Mouse (Mus musculus): ENCODE measurements around the gene Cib1. TPM values are rescaled to one million over a fixed set of nuclear protein-coding genes. Genes with fewer than 3 reads are reported as not detected.

Cib1 gene
- polyA plus RNA-seq (2015; fragmentation: Nextera tagmentation; extraction: Ambion mirVana): 69.0 and 96.2 TPM in 2 replicates

DNA sequence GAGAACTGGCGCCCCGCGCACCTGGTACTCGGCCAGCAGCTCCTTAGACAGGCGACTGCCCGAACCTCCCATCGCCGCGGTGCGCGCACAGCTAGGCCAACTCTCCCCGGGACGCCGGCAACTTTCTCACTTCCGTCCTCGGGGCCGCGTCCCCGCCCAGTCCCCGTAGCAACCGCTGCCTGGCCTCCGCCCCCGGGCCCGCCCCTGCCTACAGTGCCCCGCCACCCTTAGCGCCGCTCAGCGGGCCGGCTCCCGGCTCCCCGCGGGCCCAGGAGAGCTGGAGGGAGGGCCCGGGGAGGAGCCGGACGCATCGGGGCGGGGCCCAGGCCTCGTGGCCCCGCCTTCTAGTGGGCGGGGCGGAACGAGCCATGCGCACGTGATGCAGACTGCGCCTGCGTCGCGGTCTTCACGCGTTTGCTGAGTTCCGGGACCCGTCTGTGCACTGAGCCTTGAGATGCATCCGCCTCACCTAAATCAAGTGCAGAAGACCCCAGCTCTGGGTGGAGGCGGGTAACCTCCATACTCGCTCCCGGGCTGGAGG lies at the start of gene Cib1, which contains the start of gene Gdpgp1:
Gene Cib1, minus strand, starts transcription at position 325 of the 541 bp plus-strand sequence.
Gene Gdpgp1, plus strand, starts transcription at position 377 of the 541 bp plus-strand sequence.

DNA sequence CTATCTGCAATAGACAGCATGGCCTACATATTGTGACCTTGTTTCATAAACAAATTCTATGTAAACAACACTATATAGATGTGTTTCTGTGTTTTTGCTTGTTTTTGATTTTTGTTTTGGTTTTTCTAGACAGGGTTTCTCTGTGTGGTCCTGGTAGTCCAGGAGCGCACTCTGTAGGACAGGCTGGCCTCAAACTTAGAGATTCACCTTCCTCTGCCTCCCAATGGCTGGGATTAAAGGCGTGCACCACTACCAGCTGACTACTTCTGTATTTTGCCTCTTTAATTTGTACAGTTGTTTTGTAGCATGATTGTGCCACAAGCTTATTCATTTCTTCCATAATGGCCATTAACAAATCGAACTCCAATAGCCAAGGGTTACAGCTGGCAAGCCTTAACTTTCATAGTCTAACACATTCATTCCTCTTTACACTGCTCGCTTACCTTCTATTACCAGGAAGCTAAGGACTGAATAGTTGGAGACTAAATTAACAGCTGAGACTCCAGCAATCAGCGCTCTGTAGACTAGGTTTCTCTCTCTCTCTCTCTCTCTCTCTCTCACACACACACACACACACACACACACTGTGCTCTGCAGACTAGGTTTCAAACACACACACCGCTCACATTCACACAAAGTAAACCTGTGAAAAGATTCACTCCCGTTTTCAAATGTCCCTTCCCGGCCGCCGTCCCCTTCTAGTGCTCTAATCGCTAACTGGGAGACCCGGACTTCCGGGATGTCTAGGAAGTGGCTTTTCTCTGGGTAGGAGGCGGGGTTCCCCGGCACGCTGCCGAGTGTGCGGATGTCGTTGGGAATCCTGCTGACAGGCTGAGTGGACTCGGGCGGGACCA lies 36.5 kb upstream of the Cib1 start, which contains the start of gene Vps33b:
Gene Vps33b, plus strand, starts transcription at position 753 of the 854 bp plus-strand sequence.

DNA sequence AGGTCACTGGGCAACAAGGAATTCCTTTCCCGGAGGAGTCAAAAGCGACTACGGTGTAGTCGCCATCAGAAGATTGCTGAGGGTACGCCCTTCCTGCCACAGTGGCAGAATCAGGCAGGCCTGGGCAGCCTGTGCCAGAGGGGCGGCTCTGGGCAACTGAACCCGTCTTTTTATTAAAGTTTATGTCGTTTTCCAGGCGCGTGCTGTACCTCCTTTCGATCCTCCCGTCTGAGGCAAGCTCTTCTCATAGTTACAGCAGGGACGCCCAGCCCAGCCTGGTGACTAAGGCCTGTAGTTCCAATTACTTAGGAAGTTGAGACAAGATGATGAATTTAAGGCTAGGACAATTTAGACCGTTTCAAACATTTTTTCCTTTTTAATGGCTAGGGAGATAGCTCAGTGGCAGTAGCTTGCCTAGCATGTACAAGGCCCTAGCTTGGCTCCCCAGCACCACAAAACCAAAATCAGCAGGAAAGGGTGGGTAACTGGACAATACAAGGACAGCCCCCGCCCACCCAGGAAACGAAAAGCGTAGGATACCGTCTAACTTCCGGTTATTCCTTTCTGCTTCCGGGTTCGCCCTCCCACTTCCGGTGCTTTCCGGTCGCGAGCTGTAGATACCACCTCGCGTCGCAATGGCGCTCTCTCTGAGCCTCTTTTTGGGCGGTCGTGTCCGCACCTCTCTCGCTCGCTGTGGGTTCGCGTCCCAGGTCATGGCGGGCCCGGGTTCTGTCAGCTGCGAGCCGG lies 28.2 kb upstream of the Cib1 start, which contains the start of gene Ngrn:
Gene Ngrn, plus strand, starts transcription at position 591 of the 747 bp plus-strand sequence.

DNA sequence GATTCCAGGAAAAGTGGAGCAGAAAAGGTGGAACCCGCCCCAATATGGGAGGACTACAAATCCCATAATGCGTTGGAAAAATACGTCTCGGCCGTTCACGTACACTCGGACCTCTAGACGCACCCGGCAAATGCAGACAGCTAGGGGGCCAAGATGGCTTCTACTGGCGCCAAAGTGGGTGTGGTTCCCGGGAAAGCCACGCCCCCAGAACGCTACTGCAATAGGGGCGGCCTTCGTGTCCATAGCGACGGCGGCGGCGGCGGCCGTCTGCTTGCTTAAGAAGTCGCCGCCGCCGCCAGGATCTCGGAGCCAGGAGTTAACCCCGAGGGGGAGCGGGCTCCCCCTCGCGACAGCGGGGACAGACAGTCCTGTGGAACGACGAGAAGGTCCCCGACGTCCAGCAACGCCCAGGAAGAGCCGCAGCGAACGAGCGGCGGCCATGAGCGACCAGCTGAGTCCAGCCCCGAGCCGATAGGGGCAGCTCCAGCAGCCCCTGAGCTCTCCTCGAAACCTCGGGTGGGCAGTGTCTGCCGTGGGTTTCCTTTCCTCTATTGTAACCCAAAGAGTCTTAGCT lies 13.6 kb upstream of the Cib1 start, which contains the start of gene Ttll13:
Gene Ttll13, plus strand, starts transcription at position 229 of the 574 bp plus-strand sequence.

DNA sequence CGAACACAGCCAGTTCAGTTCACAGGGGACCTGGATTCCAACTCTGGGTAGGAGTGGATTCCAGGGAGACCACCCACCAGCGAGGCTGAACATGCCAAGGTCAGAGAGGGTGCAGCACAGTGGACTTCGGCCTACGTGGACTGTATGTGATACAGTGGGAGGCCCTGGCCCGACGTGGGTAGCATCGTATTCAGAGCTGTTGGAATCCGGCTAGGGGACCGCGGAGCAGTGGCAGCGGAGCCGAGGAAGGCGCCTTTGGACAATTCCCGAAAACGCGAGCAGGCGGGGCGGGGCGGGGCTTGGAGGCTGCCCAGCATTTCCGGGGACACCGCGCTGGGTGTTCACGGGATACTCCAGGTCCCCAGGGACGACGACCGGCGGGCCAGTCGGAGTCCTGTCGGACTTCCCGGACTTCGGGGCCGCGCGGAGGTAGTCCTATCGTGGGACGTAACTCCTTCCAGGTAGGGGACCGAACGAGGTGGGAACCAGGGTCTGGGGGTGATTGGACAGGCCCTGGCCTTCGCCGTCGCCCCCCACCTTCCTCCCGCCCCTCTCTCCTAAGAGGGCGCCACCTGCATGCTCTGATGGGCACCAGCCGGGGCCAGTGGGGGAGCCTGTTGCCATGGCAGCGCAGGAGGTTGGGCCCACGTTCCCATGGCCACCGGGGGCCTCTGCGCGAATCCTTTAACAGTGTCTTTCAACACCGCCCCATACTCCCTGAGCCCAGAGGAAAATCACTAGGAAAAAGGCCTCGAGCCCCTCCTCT lies 45.9 kb downstream of the Cib1 start, which contains the start of gene Sema4b:
Gene Sema4b, plus strand, starts transcription at position 311 of the 766 bp plus-strand sequence.

Other genes starting within 250 kb of the Cib1 start
- gene Zfp710, start 208.0 kb downstream of the Cib1 start, polyA plus RNA-seq (2015; fragmentation: Nextera tagmentation; extraction: Ambion mirVana): 7.4 and 10.3 TPM in 2 replicates
- 237 and 280 TPM in 2 replicates for gene Idh2, start 117.4 kb downstream of the Cib1 start, polyA plus RNA-seq (2015; fragmentation: Nextera tagmentation; extraction: Ambion mirVana)
- 15.1 and 26.1 TPM in 2 replicates for gene Sema4b, start 46.0 kb downstream of the Cib1 start, polyA plus RNA-seq (2015; fragmentation: Nextera tagmentation; extraction: Ambion mirVana)
- 3.1 and 3.8 TPM in 2 replicates for gene Gdpgp1, start 52 bp upstream of the Cib1 start, polyA plus RNA-seq (2015; fragmentation: Nextera tagmentation; extraction: Ambion mirVana)
- gene Ttll13, start 13.6 kb upstream of the Cib1 start, polyA plus RNA-seq (2015; fragmentation: Nextera tagmentation; extraction: Ambion mirVana): 1.5 and 2.5 TPM in 2 replicates
- 58.0 and 82.2 TPM in 2 replicates for gene Ngrn, start 28.4 kb upstream of the Cib1 start, polyA plus RNA-seq (2015; fragmentation: Nextera tagmentation; extraction: Ambion mirVana)
- gene Vps33b, start 36.8 kb upstream of the Cib1 start, polyA plus RNA-seq (2015; fragmentation: Nextera tagmentation; extraction: Ambion mirVana): 7.8 and 11.2 TPM in 2 replicates
- 30.0 and 34.1 TPM in 2 replicates for gene Prc1, start 61.6 kb upstream of the Cib1 start, polyA plus RNA-seq (2015; fragmentation: Nextera tagmentation; extraction: Ambion mirVana)
- 3.2 and 6.4 TPM in 2 replicates for gene Rccd1, start 91.6 kb upstream of the Cib1 start, polyA plus RNA-seq (2015; fragmentation: Nextera tagmentation; extraction: Ambion mirVana)
- 23.6 and 27.4 TPM in 2 replicates for gene Unc45a, start 108.2 kb upstream of the Cib1 start, polyA plus RNA-seq (2015; fragmentation: Nextera tagmentation; extraction: Ambion mirVana)
- 17.7 and 19.8 TPM in 2 replicates for gene Hddc3, start 110.3 kb upstream of the Cib1 start, polyA plus RNA-seq (2015; fragmentation: Nextera tagmentation; extraction: Ambion mirVana)
- gene Man2a2, start 138.6 kb upstream of the Cib1 start, polyA plus RNA-seq (2015; fragmentation: Nextera tagmentation; extraction: Ambion mirVana): 12.8 and 18.1 TPM in 2 replicates
- gene Fes, start 155.1 kb upstream of the Cib1 start, polyA plus RNA-seq (2015; fragmentation: Nextera tagmentation; extraction: Ambion mirVana): 6.0 and 7.7 TPM in 2 replicates
- gene Furin, start 172.6 kb upstream of the Cib1 start, polyA plus RNA-seq (2015; fragmentation: Nextera tagmentation; extraction: Ambion mirVana): 15.9 and 30.9 TPM in 2 replicates